ENCODE assay signal across 29 mouse cellular contexts in the genomic region with DNA sequence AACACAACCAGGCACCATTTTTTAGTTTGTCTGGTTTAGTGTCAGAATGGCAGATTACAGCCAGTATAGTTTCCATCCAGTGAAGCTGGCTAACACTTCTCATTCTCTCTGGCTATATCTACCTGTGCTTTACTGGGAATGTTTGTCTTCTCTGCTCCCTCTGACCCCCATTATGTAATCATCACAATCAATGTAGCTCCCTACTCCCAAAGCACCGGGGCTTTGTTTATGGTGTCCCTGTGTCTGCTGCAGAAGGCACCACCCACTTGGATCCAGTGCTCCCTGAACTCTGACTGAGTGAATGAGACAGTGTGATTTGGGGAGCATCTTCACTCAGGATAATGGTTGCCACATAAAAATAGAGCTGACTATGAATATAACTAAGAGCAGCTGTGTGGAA.
DNase-seq lines count a peak whose midpoint lies in the region; ATAC-seq and TF ChIP-seq lines count a peak whose summit lies in the region.
"Had no signal": no experiment of that assay in that cellular context is flagged by ENCODE, and none has a peak within 500 bp of the region (broad histone marks: within the 10 kb centered on the region; RNA-seq: fewer than 3 reads in every experiment).

No protein-coding gene starts in this region.

- no peaks in the 10 kb centered on the region for H3K4me1 ChIP-seq in liver, embryonic 11.5 days (replicated peaks; ENCODE audit: control insufficient read depth, insufficient read depth, low read length)
- no peaks in the 10 kb centered on the region for H3K4me1 ChIP-seq in liver, embryonic 14.5 days (replicated peaks; ENCODE audit: control insufficient read depth in 2 of 2, insufficient read depth in 2 of 2, low read length in 1 of 2)
- H3K4me1 ChIP-seq: embryonic facial prominence, embryonic 12.5 days; embryonic facial prominence, embryonic 15.5 days; heart, embryonic 12.5 days; heart, embryonic 15.5 days; hindbrain, embryonic 12.5 days; hindbrain, embryonic 15.5 days had no signal

- H3K4me2 ChIP-seq in liver, embryonic 11.5 days = no peak overlapping the region
- no peak overlapping the region for H3K4me2 ChIP-seq in liver, embryonic 14.5 days (ENCODE audit: low read depth)
- H3K4me2 ChIP-seq: embryonic facial prominence, embryonic 12.5 days; embryonic facial prominence, embryonic 15.5 days; heart, embryonic 12.5 days; heart, embryonic 15.5 days; hindbrain, embryonic 12.5 days; hindbrain, embryonic 15.5 days had no signal

- WGBS in liver, embryonic 11.5 days = 50% methylated on average over 1 of the region's 1 CpGs
- WGBS in liver, embryonic 14.5 days (ENCODE audit: insufficient replicate concordance) = 23% methylated on average over 1 of the region's 1 CpGs

- TF ChIP-seq CTCF in liver, embryonic 14.5 days (IDR thresholded peaks at IDR 0.05; ENCODE audit: low read depth) = no peak

- peak; percentile 70 for ATAC-seq in liver, embryonic 11.5 days (replicated peaks; ENCODE audit: low FRiP score)
- ATAC-seq in liver, embryonic 14.5 days (ENCODE audit: insufficient read depth) = peak; percentile 18; the same call in 1 of the 2 replicates
- ATAC-seq in megakaryocyte-erythroid progenitor cell, adult 5-6 weeks (replicated peaks; ENCODE audit: low FRiP score, low TSS enrichment, poor library complexity, severe bottlenecking) = no peak
- ATAC-seq: forebrain, embryonic 14.5 days; forebrain, postnatal 0 days; Patski had no signal

- no peak overlapping the region for H3K27ac ChIP-seq in liver, embryonic 11.5 days (ENCODE audit: low read depth, low read length)
- no peak overlapping the region for H3K27ac ChIP-seq in liver, embryonic 14.5 days
- H3K27ac ChIP-seq: embryonic facial prominence, embryonic 12.5 days; embryonic facial prominence, embryonic 15.5 days; gastrocnemius, adult 2 months; heart, embryonic 15.5 days; hindbrain, embryonic 12.5 days; hindbrain, embryonic 15.5 days had no signal

- TF ChIP-seq EP300 in liver, embryonic 14.5 days (IDR thresholded peaks at IDR 0.05; ENCODE audit: low read depth) = no peak

- H3K27me3 ChIP-seq in liver, embryonic 11.5 days (replicated peaks; ENCODE audit: control insufficient read depth, insufficient read depth, low read length) = no peaks in the 10 kb centered on the region
- no peaks in the 10 kb centered on the region for H3K27me3 ChIP-seq in liver, embryonic 14.5 days (ENCODE audit: control insufficient read depth, insufficient read depth, low read length)
- H3K27me3 ChIP-seq: CH12.LX; embryonic facial prominence, embryonic 12.5 days; embryonic facial prominence, embryonic 15.5 days; heart, embryonic 12.5 days; heart, embryonic 15.5 days; hindbrain, embryonic 12.5 days; hindbrain, embryonic 15.5 days; Patski had no signal

- H3K4me3 ChIP-seq in liver, embryonic 11.5 days (ENCODE audit: low read depth, low read length) = no peak overlapping the region
- H3K4me3 ChIP-seq in liver, embryonic 14.5 days (ENCODE audit: insufficient read depth in 1 of 2, low read depth in 2 of 2, low read length in 2 of 2) = no peak overlapping the region
- H3K4me3 ChIP-seq: embryonic facial prominence, embryonic 12.5 days; embryonic facial prominence, embryonic 15.5 days; gastrocnemius, adult 2 months; heart, embryonic 12.5 days; heart, embryonic 15.5 days; hindbrain, embryonic 12.5 days; hindbrain, embryonic 15.5 days had no signal

- no peaks in the 10 kb centered on the region for H3K9me3 ChIP-seq in liver, embryonic 11.5 days (ENCODE audit: control insufficient read depth, low read length)
- no peaks in the 10 kb centered on the region for H3K9me3 ChIP-seq in liver, embryonic 14.5 days (ENCODE audit: control insufficient read depth, low read length)
- H3K9me3 ChIP-seq: embryonic facial prominence, embryonic 12.5 days; embryonic facial prominence, embryonic 15.5 days; heart, embryonic 12.5 days; heart, embryonic 15.5 days; hindbrain, embryonic 12.5 days; hindbrain, embryonic 15.5 days had no signal

- H3K9ac ChIP-seq in liver, embryonic 11.5 days (ENCODE audit: low read depth, low read length) = no peak overlapping the region
- H3K9ac ChIP-seq in liver, embryonic 14.5 days (replicated peaks) = no peak overlapping the region
- H3K9ac ChIP-seq: embryonic facial prominence, embryonic 12.5 days; embryonic facial prominence, embryonic 15.5 days; forebrain, postnatal 0 days; heart, embryonic 12.5 days; heart, embryonic 15.5 days; hindbrain, embryonic 12.5 days; hindbrain, embryonic 15.5 days had no signal

- no peaks in the 10 kb centered on the region for H3K36me3 ChIP-seq in liver, embryonic 11.5 days (ENCODE audit: control insufficient read depth, insufficient read depth, low read length)
- no peaks in the 10 kb centered on the region for H3K36me3 ChIP-seq in liver, embryonic 14.5 days (replicated peaks; ENCODE audit: control insufficient read depth, insufficient read depth, low read depth)
- H3K36me3 ChIP-seq: embryonic facial prominence, embryonic 12.5 days; embryonic facial prominence, embryonic 15.5 days; G1E; heart, embryonic 12.5 days; heart, embryonic 15.5 days; hindbrain, embryonic 12.5 days; hindbrain, embryonic 15.5 days had no signal

- DNase-seq in liver = peak; percentile 11
- no peak for DNase-seq in liver, embryonic 11.5 days (ENCODE audit: low spot score)
- DNase-seq in liver, embryonic 14.5 days (ENCODE audit: low read depth in 3 of 3, low spot score in 3 of 3) = peak; percentile 6 to 11 (median 10)
- DNase-seq in c-Kit-positive CD71-positive TER-119-positive erythroid progenitor cells, embryonic 14.5 days (ENCODE audit: low spot score) = no peak
- no peak for DNase-seq in layer of hippocampus, postnatal 36 days
- DNase-seq: adrenal gland, postnatal 10 days; adrenal gland, postnatal 36 days; B cell, adult 2 months; cerebellum, adult 11 months; cerebellum, adult 2 months; cerebellum, adult 9-11 months; cerebellum, postnatal 25 days; forebrain, postnatal 0 days; gastrocnemius, adult 2 months; gastrocnemius, postnatal 14 days; heart, adult 18-20 months; heart, postnatal 14 days; heart, postnatal 4 days had no signal

Comparison
In these comparisons a context has a peak if more than half of its experiments do, and no peak if none do; other contexts are left out.
1. DNase-seq: peak in liver (single experiment) and liver, embryonic 14.5 days (3 of 3); none in liver, embryonic 11.5 days (single experiment), c-Kit-positive CD71-positive TER-119-positive erythroid progenitor cells, embryonic 14.5 days (single experiment) and layer of hippocampus, postnatal 36 days (0 of 2).